Comparison of ENCODE assay signal across 23 mouse cellular contexts in the genomic region with DNA sequence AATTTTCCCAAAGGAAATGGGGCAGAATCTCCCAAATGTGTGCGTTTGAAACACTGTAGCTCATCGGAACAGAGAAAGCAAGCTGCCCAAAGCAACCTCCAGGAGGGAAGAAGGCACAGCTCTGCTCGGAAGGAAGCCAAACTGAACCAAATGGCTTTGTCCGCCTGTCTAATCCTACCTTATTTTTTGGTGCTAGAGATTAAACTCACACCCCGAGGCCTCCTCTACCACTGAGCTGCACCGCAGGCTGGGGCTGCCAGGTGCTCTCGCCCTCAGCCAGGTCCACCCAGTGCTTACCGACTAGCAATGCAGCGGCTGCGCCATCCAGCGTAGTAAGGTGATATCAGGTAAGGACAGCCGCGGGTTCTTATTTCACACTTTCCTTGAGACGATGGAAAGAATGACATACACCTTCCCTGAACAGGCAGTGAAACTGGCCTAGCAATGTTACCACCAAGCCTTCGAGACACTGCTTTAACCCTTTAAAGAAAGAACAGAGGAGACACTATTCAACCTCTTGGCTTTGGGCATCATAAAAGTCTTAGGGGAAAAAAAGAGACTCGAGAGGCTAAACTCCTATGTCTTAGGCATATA. TPM values are rescaled to one million over a fixed set of nuclear protein-coding genes. Genes with fewer than 3 reads are reported as not detected.
DNase-seq lines count a peak whose midpoint lies in the region; ATAC-seq and TF ChIP-seq lines count a peak whose summit lies in the region.
"Had no signal": no experiment of that assay in that cellular context is flagged by ENCODE, and none has a peak within 500 bp of the region (broad histone marks: within the 10 kb centered on the region; RNA-seq: fewer than 3 reads in every experiment).

No protein-coding gene starts in this region.

- no peak for ATAC-seq in lung, postnatal 0 days
- ATAC-seq: forebrain, embryonic 14.5 days; hindbrain, postnatal 0 days had no signal

- H3K9me3 ChIP-seq in lung, postnatal 0 days (ENCODE audit: low read length): no peaks in the 10 kb centered on the region
- H3K9me3 ChIP-seq: embryonic facial prominence, embryonic 13.5 days; heart, embryonic 15.5 days; hindbrain, embryonic 13.5 days had no signal

- no peak overlapping the region for H3K4me2 ChIP-seq in lung, postnatal 0 days (replicated peaks; ENCODE audit: low read depth, low read length)
- H3K4me2 ChIP-seq: embryonic facial prominence, embryonic 13.5 days; heart, embryonic 11.5 days; heart, embryonic 15.5 days; hindbrain, embryonic 13.5 days had no signal

- no peak overlapping the region for H3K9ac ChIP-seq in lung, postnatal 0 days (replicated peaks; ENCODE audit: low read depth)
- H3K9ac ChIP-seq: embryonic facial prominence, embryonic 13.5 days; heart, embryonic 15.5 days; hindbrain, embryonic 13.5 days had no signal

- no peak overlapping the region for H3K4me3 ChIP-seq in lung, postnatal 0 days (ENCODE audit: low read depth, low read length)
- H3K4me3 ChIP-seq: embryonic facial prominence, embryonic 13.5 days; heart, embryonic 15.5 days; hindbrain, embryonic 13.5 days had no signal

- no peak overlapping the region for H3K27ac ChIP-seq in lung, postnatal 0 days (ENCODE audit: low read length)
- H3K27ac ChIP-seq: embryonic facial prominence, embryonic 13.5 days; heart, embryonic 15.5 days; hindbrain, embryonic 13.5 days; hindbrain, postnatal 0 days had no signal

- no peaks in the 10 kb centered on the region for H3K36me3 ChIP-seq in lung, postnatal 0 days (ENCODE audit: insufficient read depth, low read length)
- H3K36me3 ChIP-seq: embryonic facial prominence, embryonic 13.5 days; heart, embryonic 15.5 days; hindbrain, embryonic 13.5 days had no signal

- DNase-seq in cerebellum, adult 11 months: peak; percentile 43
- DNase-seq in cerebellum, postnatal 4 days (ENCODE audit: low spot score in 2 of 2): no peak
- peak; percentile 3 for DNase-seq in lung, postnatal 0 days (ENCODE audit: low spot score)
- DNase-seq in lung, postnatal 14 days: no peak
- DNase-seq in cerebellum, adult 9-11 months: peak; percentile 72
- DNase-seq in cerebellum, postnatal 36 days: peak; percentile 28 to 43
- no peak for DNase-seq in frontal cortex, postnatal 36 days (ENCODE audit: low spot score in 2 of 2)
- no peak for DNase-seq in adrenal gland, postnatal 10 days
- DNase-seq: adrenal gland, adult 2 months; adrenal gland, postnatal 36 days; B cell, adult 2 months; gastrocnemius, postnatal 36 days; heart, postnatal 14 days; kidney, adult 18-20 months had no signal

- no peaks in the 10 kb centered on the region for H3K27me3 ChIP-seq in lung, postnatal 0 days (replicated peaks; ENCODE audit: insufficient read depth, low read length)
- H3K27me3 ChIP-seq: heart, embryonic 15.5 days; hindbrain, embryonic 13.5 days had no signal

- H3K4me1 ChIP-seq in lung, postnatal 0 days (ENCODE audit: insufficient read depth, low read depth, low read length): no peaks in the 10 kb centered on the region
- H3K4me1 ChIP-seq: embryonic facial prominence, embryonic 13.5 days; heart, embryonic 15.5 days; hindbrain, embryonic 13.5 days had no signal

- TF ChIP-seq EP300 in lung, postnatal 0 days (IDR thresholded peaks at IDR 0.05): no peak

- 75% methylated on average over 16 of the region's 16 CpGs for WGBS in lung, postnatal 0 days

- no peak for TF ChIP-seq CTCF in lung, postnatal 0 days (IDR thresholded peaks at IDR 0.05)

RNA-seq across cellular contexts. Expression of a gene that starts 14.4 kb away (rescaled TPM):
- polyA plus RNA-seq in lung, postnatal 0 days (2015; fragmentation: Nextera tagmentation; extraction: Ambion mirVana): 109 and 114 TPM in 2 replicates
- total RNA-seq in adrenal gland, postnatal 10 days (2021): 10 to 100 TPM; 76.2 to 77.6 TPM

RNA-seq across cellular contexts. Expression of a gene that starts 14.4 kb away (rescaled TPM):
- polyA plus RNA-seq in lung, postnatal 0 days (2015; fragmentation: Nextera tagmentation; extraction: Ambion mirVana): 15.8 and 18.9 TPM in 2 replicates
- total RNA-seq in adrenal gland, postnatal 10 days (2021): 10 to 100 TPM; 17.9 to 20.1 TPM

RNA-seq across cellular contexts. Expression of a gene that starts 40.6 kb away (rescaled TPM):
- 0.35 and 0.38 TPM in 2 replicates for polyA plus RNA-seq in lung, postnatal 0 days (2015; fragmentation: Nextera tagmentation; extraction: Ambion mirVana)
- 10 to 100 TPM; 35.9 to 43.5 TPM for total RNA-seq in adrenal gland, postnatal 10 days (2021)

RNA-seq across cellular contexts. Expression of a gene that starts 44.4 kb away (rescaled TPM):
- 21.3 TPM in 2 replicates for polyA plus RNA-seq in lung, postnatal 0 days (2015; fragmentation: Nextera tagmentation; extraction: Ambion mirVana)
- not detected for total RNA-seq in adrenal gland, postnatal 10 days (2021)
- total RNA-seq: adrenal gland, adult 2 months; adrenal gland, postnatal 36 days; gastrocnemius, adult 8-10 months; gastrocnemius, postnatal 36 days; heart, postnatal 14 days; hematopoietic stem cell, adult 5-6 weeks; hindbrain, postnatal 0 days had no signal
- polyA plus RNA-seq: adrenal gland, adult 2 months; forebrain, embryonic 14.5 days; hindbrain, embryonic 13.5 days; kidney, embryonic 14.5 days had no signal

Comparison
In these comparisons a context has a peak if more than half of its experiments do, and no peak if none do; other contexts are left out.
1. DNase-seq: peak in cerebellum, adult 11 months (single experiment), lung, postnatal 0 days (single experiment), cerebellum, adult 9-11 months (single experiment) and cerebellum, postnatal 36 days (2 of 2); none in cerebellum, postnatal 4 days (0 of 2), lung, postnatal 14 days (single experiment), frontal cortex, postnatal 36 days (0 of 2) and adrenal gland, postnatal 10 days (single experiment).